Mouse (Mus musculus) heart, embryonic 15.5 days (tissue): ENCODE data around the gene Nrxn1. TPM values are rescaled to one million over a fixed set of nuclear protein-coding genes. Genes with fewer than 3 reads are reported as not detected.

Experiments
- ATAC-seq: fragments of 200-750 bp; cut with Nextera tagmentation; replicated peaks from 2 replicates; pipeline ENCODE4 v1.8.0; 2017; ENCODE audit warnings: low read depth, moderate TSS enrichment; ENCODE audit not compliant: insufficient number of reproducible peaks, insufficient read depth, low FRiP score
- H3K27ac ChIP-seq: fragments of 300-500 bp; sonication (generic); 2 replicates; pipeline ENCODE4 v1.5.1; 2015; ENCODE audit warnings: mild to moderate bottlenecking, inconsistent platforms
- H3K27me3 ChIP-seq: fragments of 300-500 bp; sonication (generic); 2 replicates; pipeline ENCODE4 v1.6.1; 2015; ENCODE audit warnings: inconsistent platforms
- H3K36me3 ChIP-seq: fragments of 300-500 bp; sonication (generic); 2 replicates; pipeline ENCODE4 v1.6.1; 2015; ENCODE audit warnings: mild to moderate bottlenecking, inconsistent platforms
- H3K4me1 ChIP-seq: fragments of 300-500 bp; sonication (generic); replicated peaks from 2 replicates; pipeline ENCODE4 v1.6.1; 2015; ENCODE audit warnings: inconsistent platforms
- H3K4me2 ChIP-seq: fragments of 300-500 bp; sonication (generic); 2 replicates; pipeline ENCODE4 v1.6.1; 2015; ENCODE audit warnings: inconsistent platforms, mild to moderate bottlenecking, moderate library complexity
- H3K4me3 ChIP-seq: fragments of 300-500 bp; sonication (generic); 2 replicates; pipeline ENCODE4 v1.5.1; 2015; ENCODE audit warnings: mild to moderate bottlenecking, inconsistent platforms
- H3K9ac ChIP-seq: fragments of 300-500 bp; sonication (generic); 2 replicates; pipeline ENCODE4 v1.6.1; 2015; ENCODE audit warnings: mild to moderate bottlenecking, inconsistent platforms
- H3K9me3 ChIP-seq: fragments of 300-500 bp; sonication (generic); replicated peaks from 2 replicates; pipeline ENCODE4 v1.6.1; 2016; ENCODE audit warnings: inconsistent platforms
- WGBS: fragments of 180-500 bp; shearing (Covaris S2); methylation state at CpG from one replicate; pipeline ENCODE4 v1.1.7; 2015; ENCODE audit warnings: mixed read lengths; 5-methylcytosine and 5-hydroxymethylcytosine counted together
- polyA plus RNA-seq: library from polyadenylated mRNA; unstranded; fragments of >200 nt; fragmentation: Nextera tagmentation; extraction: Ambion mirVana; gene quantifications from 2 replicates; pipeline ENCODE4 v1.2.1, GENCODE M21; 2015

Nrxn1 gene
- polyA plus RNA-seq, 1 experiment from 2014 or later: 1.2 TPM

DNA sequence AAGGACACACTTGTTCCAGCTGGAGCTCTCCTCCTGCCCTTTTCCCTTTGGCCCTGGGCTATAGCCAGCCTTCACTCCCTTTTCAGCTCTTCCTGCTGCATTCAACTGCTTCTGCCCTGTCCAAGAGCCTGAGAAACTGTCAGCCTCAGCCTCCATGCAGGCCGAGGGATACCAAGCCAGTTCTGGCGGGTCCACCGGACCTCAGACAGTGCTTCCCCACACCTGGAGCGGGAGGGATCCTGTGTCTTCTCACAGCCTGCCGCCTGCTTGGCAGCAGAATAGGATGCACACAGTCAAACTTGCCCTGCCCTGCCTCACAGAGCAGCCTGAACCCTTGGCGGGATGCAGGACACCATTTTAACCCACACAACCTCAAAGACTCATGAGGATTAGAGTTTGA lies 698.3 kb downstream of the Nrxn1 start:
- H3K4me3 ChIP-seq: no peak overlapping the region
- ATAC-seq: 0 out of 2 replicates have a peak, but pooled peaks have one; percentile 14
- H3K4me2 ChIP-seq: no peak overlapping the region
- 82% methylated on average over 6 of the region's 6 CpGs for WGBS
- H3K27me3 ChIP-seq: no peaks in the 10 kb centered on the region
- no peak overlapping the region for H3K27ac ChIP-seq
- H3K9ac ChIP-seq: no peak overlapping the region
- no peaks in the 10 kb centered on the region for H3K4me1 ChIP-seq
- H3K36me3 ChIP-seq: no peaks in the 10 kb centered on the region
- no peaks in the 10 kb centered on the region for H3K9me3 ChIP-seq

DNA sequence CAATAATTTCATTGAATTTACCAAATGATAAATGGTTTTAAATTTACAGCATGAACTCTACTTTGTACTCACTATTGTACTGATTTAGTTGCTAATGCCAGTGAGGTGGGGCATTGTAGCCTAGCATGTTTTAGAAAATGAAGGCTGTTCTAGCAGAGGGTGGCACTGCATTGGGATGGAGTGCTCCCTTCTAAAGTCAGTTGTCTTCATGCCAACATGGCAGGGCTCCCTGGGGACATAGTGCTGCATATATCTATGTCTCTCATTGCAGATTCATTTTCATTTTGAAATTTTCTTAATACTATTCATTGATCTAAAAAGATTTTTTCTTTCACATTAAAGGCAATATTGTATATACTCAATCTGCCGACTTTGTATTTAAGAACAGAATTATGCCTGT lies 700.1 kb downstream of the Nrxn1 start:
- H3K9me3 ChIP-seq: no peaks in the 10 kb centered on the region
- 80% methylated on average over 1 of the region's 1 CpGs for WGBS
- ATAC-seq: no peak
- no peaks in the 10 kb centered on the region for H3K27me3 ChIP-seq
- no peak overlapping the region for H3K27ac ChIP-seq
- no peak overlapping the region for H3K4me3 ChIP-seq
- H3K4me2 ChIP-seq: no peak overlapping the region
- H3K36me3 ChIP-seq: no peaks in the 10 kb centered on the region
- H3K4me1 ChIP-seq: no peaks in the 10 kb centered on the region
- H3K9ac ChIP-seq: no peak overlapping the region

DNA sequence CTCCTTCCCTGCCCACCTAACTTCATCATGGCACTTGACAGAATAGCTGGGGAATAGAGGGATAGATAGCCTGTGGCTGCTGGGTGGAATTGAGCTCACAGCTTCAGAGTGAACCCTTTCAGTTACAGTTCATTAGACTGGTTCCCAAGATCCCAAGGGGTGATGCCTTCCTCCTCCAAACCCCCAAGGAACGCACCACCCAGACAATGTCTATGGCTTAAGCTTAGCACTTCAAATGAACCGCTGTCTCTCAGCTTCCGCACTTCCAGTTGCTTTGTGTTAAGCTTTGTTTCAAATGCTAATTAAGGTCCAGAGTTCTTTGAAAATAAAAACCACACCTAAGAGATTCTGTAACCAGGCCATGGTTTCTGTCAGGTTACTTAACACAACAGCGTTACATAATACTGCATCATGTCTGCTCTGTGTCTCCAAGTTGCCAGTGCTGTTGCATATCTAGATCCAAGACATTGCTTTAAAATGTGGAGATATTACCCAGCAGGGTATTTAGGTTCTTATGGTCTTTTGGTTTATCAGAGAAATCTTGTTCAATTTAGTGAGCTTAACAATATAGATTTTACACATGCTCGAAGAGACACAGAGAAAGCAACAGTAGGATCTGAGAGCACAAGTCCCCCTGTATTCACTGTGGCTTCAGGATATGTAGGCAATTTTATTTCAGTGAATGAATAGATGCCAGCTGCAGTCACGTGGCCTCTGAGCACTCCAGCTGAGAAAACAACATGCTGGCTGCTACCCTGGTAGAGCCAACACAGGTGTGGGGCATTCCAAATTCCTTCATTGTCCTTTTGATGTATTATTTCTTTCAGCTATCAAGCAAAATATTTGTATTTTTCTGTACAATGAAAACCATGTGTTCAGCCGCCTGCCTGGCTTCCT lies 702.3 kb downstream of the Nrxn1 start:
- no peaks in the 10 kb centered on the region for H3K9me3 ChIP-seq
- H3K27ac ChIP-seq: no peak overlapping the region
- no peak for ATAC-seq
- H3K36me3 ChIP-seq: no peaks in the 10 kb centered on the region
- no peaks in the 10 kb centered on the region for H3K4me1 ChIP-seq
- H3K4me3 ChIP-seq: no peak overlapping the region
- H3K27me3 ChIP-seq: no peaks in the 10 kb centered on the region
- no peak overlapping the region for H3K9ac ChIP-seq
- H3K4me2 ChIP-seq: no peak overlapping the region
- 49% methylated on average over 7 of the region's 7 CpGs for WGBS

- H3K4me3 ChIP-seq: no peak overlapping the region
- no peak for ATAC-seq
- H3K27ac ChIP-seq: no peak overlapping the region
- H3K9ac ChIP-seq: no peak overlapping the region
- 65% methylated on average over 2 of the region's 2 CpGs for WGBS
- H3K4me2 ChIP-seq: no peak overlapping the region
- H3K4me1 ChIP-seq: no peaks in the 10 kb centered on the region
- no peaks in the 10 kb centered on the region for H3K9me3 ChIP-seq
- H3K36me3 ChIP-seq: no peaks in the 10 kb centered on the region
- no peaks in the 10 kb centered on the region for H3K27me3 ChIP-seq
These were observed 708.0 kb downstream of the Nrxn1 start for GRCm38 (mm10) chr17:90384856-90385255.

DNA sequence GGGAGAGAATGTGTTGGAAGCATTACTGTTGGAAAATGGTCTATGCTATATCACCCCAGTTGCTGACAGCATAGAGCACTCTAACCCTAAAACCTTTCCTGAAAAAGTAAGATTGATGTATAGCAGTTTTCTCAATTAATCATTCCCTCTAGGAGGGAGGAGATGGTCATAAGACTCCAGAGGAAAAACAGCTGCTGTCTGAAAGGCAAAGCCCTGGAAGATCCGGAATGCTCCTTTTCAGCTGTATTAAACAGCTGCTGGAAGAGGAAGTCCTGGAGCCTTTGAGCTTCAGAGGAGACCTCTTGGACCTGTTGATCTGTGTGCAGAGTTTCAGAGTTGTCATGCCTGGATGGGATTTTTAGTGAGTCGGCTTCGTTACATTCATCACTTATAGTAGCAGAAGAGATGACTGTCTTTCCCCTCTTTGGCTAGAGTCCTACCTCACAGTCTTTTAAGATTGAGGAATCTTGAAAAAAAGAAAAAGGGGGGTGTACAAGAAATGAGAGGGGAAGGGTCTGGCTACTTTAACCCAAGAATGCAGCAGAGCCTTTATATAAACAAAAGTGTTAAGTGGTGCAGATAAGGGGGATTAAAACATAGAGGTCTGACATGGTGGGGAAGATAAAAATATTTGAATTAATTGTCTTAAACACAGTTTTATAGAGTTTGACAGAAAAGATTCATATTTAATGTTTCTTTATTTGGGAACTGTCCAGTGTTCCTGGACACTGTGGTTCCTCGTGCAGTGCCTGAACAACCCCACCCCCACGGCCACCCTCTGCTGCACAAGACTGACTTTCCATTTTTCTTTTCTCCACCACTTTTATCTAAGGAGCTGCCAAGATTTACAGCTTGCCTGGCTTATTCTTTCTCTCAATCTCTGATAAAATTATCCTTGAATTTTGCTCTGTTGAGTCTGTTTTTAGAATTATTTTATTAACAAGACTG lies 710.1 kb downstream of the Nrxn1 start:
- Histone ChIP-seq H3K4me1 (no peaks in the 10 kb centered on the region), H3K27ac (no peak overlapping the region), H3K27me3 (no peaks in the 10 kb centered on the region), H3K36me3 (no peaks in the 10 kb centered on the region), H3K4me3 (no peak overlapping the region), H3K9me3 (no peaks in the 10 kb centered on the region), H3K4me2 (no peak overlapping the region), H3K9ac (no peak overlapping the region)
- 0 out of 2 replicates have a peak, but pooled peaks have one; percentile 22 for ATAC-seq
- WGBS: 39% methylated on average over 5 of the region's 5 CpGs

DNA sequence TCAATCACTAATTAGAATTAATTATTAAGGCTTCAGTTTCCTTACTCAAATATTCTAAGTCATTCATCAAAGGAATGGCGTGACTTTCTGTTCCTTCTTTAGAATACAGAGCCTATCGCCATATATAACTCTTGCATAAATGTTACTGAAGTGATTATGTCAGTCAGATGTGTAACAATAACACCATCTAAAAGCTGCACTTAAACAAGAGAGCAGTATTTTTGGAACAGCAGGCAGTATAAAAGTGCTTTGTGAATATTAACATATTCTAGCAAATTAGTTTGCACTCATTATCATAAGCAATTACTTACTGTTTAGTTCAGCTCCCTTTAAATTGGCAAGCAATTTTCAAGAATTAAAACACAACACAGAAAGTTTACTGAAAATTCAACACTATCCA lies 716.3 kb downstream of the Nrxn1 start:
- no peak overlapping the region for H3K4me3 ChIP-seq
- H3K4me1 ChIP-seq: no peaks in the 10 kb centered on the region
- H3K27me3 ChIP-seq: no peaks in the 10 kb centered on the region
- 80% methylated on average over 2 of the region's 2 CpGs for WGBS
- H3K9ac ChIP-seq: no peak overlapping the region
- no peak overlapping the region for H3K27ac ChIP-seq
- no peak overlapping the region for H3K4me2 ChIP-seq
- no peaks in the 10 kb centered on the region for H3K36me3 ChIP-seq
- H3K9me3 ChIP-seq: no peaks in the 10 kb centered on the region
- ATAC-seq: no peak

- no peaks in the 10 kb centered on the region for H3K9me3 ChIP-seq
- 77% methylated on average over 4 of the region's 4 CpGs for WGBS
- H3K9ac ChIP-seq: no peak overlapping the region
- ATAC-seq: no peak
- H3K27me3 ChIP-seq: no peaks in the 10 kb centered on the region
- no peak overlapping the region for H3K27ac ChIP-seq
- no peak overlapping the region for H3K4me2 ChIP-seq
- H3K36me3 ChIP-seq: no peaks in the 10 kb centered on the region
- no peaks in the 10 kb centered on the region for H3K4me1 ChIP-seq
- no peak overlapping the region for H3K4me3 ChIP-seq
These were observed 730.7 kb downstream of the Nrxn1 start for GRCm38 (mm10) chr17:90362169-90362568.

GRCm38 (mm10) chr17:90349385-90350095 lies 743.3 kb downstream of the Nrxn1 start:
- WGBS: 66% methylated on average over 5 of the region's 5 CpGs
- H3K27me3 ChIP-seq: no peaks in the 10 kb centered on the region

DNA sequence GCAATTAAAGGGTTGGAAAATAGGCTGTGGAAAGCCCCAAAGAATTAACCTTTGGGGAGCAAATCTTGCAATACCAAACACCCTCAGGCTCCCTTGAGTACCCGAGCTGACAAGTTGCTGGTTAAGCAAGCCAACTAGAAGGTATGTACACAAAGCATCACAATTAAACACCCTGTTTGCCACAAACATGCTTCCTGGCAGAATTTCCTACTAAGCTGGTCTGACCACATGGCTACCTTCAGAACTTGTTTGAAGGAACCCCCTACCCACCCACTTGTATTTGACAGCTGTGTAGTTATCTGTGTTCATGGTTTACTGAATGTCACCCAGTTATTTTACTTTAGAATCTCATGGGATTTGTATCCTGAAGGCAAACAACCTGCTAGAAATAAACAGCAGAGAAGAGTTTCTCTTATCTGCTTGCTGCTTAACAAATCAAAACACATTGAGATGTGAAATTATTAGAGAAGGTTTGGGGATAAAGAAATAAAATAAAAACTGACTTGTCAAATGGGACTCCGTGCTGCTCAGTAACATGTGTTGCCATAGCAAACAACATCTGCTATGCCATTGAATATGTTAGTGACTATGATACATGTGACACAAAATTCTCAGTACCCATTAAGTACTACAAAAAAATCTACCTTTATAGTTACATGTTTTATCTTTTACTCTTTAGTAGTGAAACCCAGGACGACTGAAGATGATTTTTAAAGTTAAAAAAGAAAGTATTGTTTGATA lies 746.0 kb downstream of the Nrxn1 start:
- Histone ChIP-seq H3K4me3 (no peak overlapping the region), H3K4me1 (no peaks in the 10 kb centered on the region), H3K27ac (no peak overlapping the region), H3K9me3 (no peaks in the 10 kb centered on the region), H3K27me3 (no peaks in the 10 kb centered on the region), H3K9ac (no peak overlapping the region), H3K36me3 (no peaks in the 10 kb centered on the region), H3K4me2 (no peak overlapping the region)
- no peak for ATAC-seq
- 54% methylated on average over 3 of the region's 3 CpGs for WGBS

More at GRCm38 (mm10) chr17:90349385-90350095, 743.3 kb downstream of the Nrxn1 start:
- Histone ChIP-seq H3K9ac (no peak overlapping the region), H3K9me3 (no peaks in the 10 kb centered on the region), H3K27ac (no peak overlapping the region), H3K4me3 (no peak overlapping the region), H3K4me2 (no peak overlapping the region), H3K4me1 (no peaks in the 10 kb centered on the region), H3K36me3 (no peaks in the 10 kb centered on the region)
- no peak for ATAC-seq

GRCm38 (mm10) chr17:90333445-90333844 lies 759.4 kb downstream of the Nrxn1 start:
- WGBS: 63% methylated on average over 1 of the region's 1 CpGs
- H3K4me2 ChIP-seq: no peak overlapping the region
- ATAC-seq: no peak

More at GRCm38 (mm10) chr17:90333445-90333844, 759.4 kb downstream of the Nrxn1 start:
- H3K27ac ChIP-seq: no peak overlapping the region
- no peak overlapping the region for H3K9ac ChIP-seq
- H3K36me3 ChIP-seq: no peaks in the 10 kb centered on the region
- no peaks in the 10 kb centered on the region for H3K9me3 ChIP-seq
- H3K4me3 ChIP-seq: no peak overlapping the region
- no peaks in the 10 kb centered on the region for H3K4me1 ChIP-seq
- no peaks in the 10 kb centered on the region for H3K27me3 ChIP-seq
